Mouse (Mus musculus) mouse embryonic stem cell (cell line): Measurements from ENCODE around the gene Commd1.

Experiments
- in situ Hi-C, 2 experiments: fragments of 300-500 bp; cut with MboI; formaldehyde crosslinking; loops; 1 replicate in 1 of 2; 3 replicates in 1 of 2; pipeline ENCODE4 v1.14.3; 2019 to 2020; ENCODE audit warnings: low sequenced_read_pairs in 2 of 2, low pct_unique_long_range_greater_than_20kb in 1 of 2, mixed read lengths in 1 of 2; ENCODE audit not compliant: unreplicated experiment in 1 of 2

Commd1 gene

GRCm38 (mm10) chr11:22922546-22922945, 59.6 kb downstream of the Commd1 start:
- in situ Hi-C loops: no loop called here

DNA sequence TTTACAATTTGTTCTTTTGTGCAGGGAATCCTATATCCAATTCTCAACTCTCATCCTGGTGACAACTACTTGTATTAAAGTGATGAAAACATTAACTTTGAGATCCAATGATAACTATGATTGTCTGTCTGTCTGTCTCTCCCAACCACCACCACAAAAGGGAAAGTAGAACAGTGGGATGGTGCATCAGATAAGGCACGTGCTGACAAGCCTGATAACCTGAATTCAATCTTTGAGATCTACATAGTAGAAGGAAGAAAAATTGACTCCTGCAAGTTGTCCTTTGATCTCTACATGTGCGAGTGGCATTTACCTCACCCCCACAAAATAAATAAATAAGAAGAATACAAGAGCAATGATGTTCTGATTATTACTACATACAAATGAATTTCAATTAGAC, 62.8 kb downstream of the Commd1 start:
- in situ Hi-C loops: no loop called here

DNA sequence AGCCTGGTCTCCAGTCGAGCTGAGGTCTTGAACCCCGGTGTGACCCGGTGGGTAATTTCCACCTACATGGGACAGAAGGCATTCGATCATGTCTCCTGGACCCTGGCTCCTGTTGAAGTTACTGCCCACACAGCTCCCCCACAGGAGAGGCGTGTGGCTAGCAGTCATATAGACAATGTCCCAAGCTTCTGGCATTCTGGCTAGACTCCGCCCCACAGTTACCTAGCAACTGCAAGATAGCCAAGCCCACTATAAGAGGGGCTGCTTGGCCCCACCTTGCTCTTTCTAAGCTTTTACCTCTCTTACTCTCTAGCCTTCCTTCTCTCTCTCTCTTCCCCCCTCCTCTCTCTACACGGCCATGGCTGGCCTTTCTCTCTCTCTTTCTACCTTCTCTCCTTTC, 64.4 kb downstream of the Commd1 start:
- in situ Hi-C loops: no loop called here

- in situ Hi-C loops: no loop called here
Observed at GRCm38 (mm10) chr11:22913744-22914143, 68.4 kb downstream of the Commd1 start.

- in situ Hi-C loops: no loop called here
Observed at GRCm38 (mm10) chr11:22911831-22912230, 70.4 kb downstream of the Commd1 start.

- in situ Hi-C loops: no loop called here
Observed at GRCm38 (mm10) chr11:22906453-22906865, 75.7 kb downstream of the Commd1 start.

DNA sequence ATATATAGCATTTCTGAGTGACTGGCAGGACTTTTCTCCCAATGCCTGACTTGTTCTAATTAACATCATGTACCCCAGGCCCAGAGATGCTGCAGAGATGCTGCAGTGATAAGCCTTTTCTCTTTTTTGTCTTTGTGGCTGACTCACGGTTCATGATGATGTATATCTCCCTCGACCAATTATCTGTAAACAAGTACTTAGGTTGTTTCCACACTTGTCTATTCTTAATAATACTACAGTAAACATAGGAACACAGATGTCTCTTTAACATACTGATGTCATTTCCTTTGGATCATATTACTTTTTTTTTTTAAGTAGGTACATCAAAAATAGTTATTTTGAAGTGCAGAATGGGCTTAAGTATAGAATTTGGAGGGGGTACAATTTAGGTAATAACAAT, 79.3 kb downstream of the Commd1 start:
- in situ Hi-C loops: no loop called here

GRCm38 (mm10) chr11:22900041-22900440, 82.1 kb downstream of the Commd1 start:
- in situ Hi-C loops: no loop called here

DNA sequence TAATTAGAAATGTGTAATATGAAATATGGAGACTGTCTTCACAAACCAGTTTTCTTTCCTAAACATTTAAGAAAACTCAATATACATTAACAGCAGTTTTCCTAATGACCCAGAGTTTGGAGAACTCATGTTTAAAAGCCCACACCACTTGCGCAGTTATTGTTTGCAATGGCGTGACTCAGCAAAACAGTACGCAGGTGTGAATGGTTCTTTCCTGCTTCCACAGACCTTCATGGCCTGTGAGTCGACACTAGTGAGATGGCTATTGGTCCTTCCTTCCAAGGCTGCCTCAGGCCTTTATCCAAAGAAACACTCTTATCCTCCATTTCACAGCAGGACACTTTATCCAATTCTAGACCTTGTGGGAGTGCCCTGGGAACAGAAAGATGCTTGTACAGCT, 84.5 kb downstream of the Commd1 start:
- in situ Hi-C loops: no loop called here

DNA sequence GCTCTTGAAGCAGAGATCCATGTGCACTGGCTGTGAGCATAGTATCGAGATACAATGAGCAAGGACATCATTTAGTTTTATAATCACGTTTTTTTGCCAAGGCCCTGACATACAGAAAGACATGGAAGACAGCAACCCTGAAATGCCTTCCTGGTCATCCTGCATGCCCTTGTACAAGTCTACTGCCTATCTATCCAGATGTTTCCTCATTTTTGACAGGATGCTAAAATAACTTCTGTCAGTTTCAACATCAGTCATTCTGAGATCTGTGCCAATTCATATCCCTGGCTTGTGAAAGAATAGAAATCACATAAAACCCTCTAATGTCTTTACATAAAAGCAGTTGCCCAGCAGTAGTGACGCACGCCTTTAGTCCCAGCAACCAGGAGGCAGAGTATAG, 85.1 kb downstream of the Commd1 start:
- in situ Hi-C loops: no loop called here

DNA sequence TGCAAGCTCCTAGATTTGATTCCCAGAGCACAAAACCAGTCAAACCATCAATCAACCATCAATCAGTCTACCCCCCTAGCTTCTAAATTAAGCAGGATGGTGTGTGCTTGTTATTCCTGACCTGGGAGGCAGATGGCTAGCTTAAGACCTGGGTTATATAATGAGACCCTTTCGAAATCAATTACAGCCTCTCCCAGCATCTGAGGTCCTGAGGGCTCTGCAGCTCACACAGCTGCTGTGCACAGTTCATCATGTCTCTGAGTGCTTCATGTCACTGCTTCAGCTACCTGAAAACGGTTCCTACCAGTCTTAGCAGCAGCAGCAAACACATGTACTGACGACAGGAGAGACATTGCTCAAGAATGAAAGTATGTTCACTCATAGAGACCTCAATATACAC, 89.1 kb downstream of the Commd1 start:
- in situ Hi-C loops: no loop called here

DNA sequence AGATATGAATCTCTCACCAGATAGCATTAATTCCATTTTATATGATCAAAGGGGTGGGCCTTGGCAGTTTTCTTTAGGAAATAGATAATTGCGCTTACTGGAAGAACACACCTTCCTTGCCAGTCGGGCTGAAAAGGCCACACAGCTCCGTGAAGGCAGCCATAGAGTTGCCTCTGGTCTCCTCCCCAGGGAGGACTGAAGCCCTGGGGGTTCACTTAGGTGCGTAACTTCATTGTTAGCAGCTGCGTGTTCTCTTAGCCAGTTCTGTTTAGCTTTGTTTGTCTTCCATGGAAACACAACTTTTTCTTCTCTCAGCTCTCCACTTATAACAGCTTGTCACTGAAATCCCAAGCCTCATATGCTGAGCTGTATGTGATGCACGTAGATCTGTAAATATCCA, 89.7 kb downstream of the Commd1 start:
- in situ Hi-C loops: no loop called here

GRCm38 (mm10) chr11:22891876-22892275, 90.3 kb downstream of the Commd1 start:
- in situ Hi-C loops: no loop called here

GRCm38 (mm10) chr11:22891242-22891641, 90.9 kb downstream of the Commd1 start:
- in situ Hi-C loops: no loop called here

GRCm38 (mm10) chr11:22889224-22889623, 93.0 kb downstream of the Commd1 start:
- in situ Hi-C loops: no loop called here

DNA sequence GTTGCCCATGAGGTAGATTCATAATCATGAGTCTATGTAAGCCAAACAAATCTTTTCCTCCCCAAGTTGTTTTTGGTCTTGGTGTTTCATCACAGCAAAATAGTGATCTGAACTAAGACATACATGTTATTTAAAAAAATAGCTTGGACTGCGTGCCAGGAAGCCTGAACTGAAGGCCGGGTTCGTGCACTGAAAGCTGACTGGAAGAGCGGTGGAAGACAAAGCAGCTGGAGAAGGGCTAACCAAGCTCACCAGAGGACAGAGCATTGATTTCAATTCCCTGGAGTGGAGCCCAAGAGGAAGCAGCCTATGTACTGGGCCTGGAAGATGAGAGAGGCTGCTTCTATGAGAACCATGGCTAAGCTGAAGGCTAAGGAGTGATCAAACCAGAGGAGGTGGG, 95.2 kb downstream of the Commd1 start:
- in situ Hi-C loops: no loop called here

DNA sequence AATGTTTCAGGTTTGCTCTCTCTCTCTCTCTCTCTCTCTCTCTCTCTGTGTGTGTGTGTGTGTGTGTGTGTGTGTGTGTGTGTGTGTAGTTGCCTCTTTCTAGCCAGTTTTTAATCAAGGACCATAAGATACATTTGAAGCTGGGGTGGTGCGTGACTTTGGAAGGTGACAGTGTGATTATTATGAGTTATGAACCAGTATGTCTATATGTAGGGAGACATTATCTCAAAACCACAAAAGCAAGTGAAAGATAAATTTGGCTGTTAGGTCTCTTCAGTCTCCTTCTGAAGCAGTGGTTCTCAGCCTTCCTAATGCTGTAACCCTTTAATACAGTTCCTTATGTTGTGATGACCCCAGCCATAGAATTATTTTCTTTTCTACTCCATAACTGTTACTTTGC, 96.8 kb downstream of the Commd1 start:
- in situ Hi-C loops: no loop called here

DNA sequence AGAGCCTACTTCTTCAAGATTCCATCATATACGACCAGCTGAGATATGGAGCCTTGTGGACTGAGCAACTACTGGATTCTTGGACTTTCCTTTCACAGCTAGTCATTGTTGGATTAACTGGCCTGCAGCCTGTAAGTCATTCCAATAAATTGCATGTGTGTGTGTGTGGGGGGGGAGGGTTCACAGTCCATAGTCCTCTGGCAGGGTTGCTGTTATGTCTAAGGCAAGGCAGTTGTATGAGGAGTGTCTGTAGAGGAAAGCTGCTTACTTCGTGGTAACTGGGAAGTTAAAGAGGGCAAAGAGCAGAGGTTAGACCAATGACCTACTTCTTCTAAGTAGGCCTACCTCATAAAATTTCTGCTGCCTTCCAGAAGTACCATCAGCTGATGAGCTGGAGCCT, 98.5 kb downstream of the Commd1 start:
- in situ Hi-C loops: no loop called here

DNA sequence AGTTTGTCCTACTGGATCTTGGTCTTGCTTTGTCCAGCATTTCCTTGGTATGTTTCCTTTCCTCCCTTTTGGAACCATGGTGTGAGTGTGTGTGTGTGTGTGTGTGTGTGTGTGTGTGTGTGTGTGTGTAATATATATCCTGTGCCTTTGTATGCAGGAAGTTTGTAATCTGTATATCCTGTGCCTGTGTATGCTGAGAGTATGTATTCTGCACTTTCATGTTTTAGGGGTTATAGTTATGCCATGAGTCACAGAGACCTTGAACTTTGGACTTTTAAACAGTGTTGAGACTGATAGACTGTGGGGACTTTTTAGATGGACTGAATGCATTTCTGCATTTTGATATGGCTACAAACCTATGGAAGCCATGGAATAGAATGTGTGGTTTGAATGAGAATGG, 99.3 kb downstream of the Commd1 start:
- in situ Hi-C loops: no loop called here

- in situ Hi-C loops: no loop called here
Observed at GRCm38 (mm10) chr11:22880383-22881172, 101.6 kb downstream of the Commd1 start.

DNA sequence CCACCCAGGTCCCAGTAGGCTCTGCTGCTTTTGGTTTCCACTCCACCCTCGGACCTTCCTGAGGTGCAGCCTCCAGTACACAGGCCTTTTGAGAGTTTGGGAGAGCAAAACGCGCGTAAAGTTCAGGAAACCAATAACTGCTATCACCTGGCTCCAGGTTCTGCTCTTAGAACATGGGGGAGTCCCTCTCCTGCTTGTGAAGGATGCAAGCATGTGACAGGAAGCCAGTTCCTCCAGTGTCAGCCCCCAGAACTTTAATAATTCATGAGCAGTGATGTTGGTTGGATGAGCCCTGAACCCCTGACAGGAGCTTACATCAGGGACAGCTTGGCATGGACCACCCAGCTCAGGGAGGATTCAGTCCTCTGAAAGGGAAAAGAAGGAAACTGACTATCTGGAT, 102.5 kb downstream of the Commd1 start:
- in situ Hi-C loops: no loop called here
